Mouse (Mus musculus): ENCODE measurements around the gene Parp9. TPM values are rescaled to one million over a fixed set of nuclear protein-coding genes. Genes with fewer than 3 reads are reported as not detected.
"Not testable (repeated sequence)": the region's sequence is repeated elsewhere in the genome, so short reads cannot be mapped to it uniquely, and the experiment has no call there.

The Parp9 gene
- polyA plus RNA-seq, 1 experiment from 2014 or later: 1.8 TPM

- Histone ChIP-seq H3K4me2 (replicated peaks) (peak overlapping the region; percentile 69), H3K27ac (peak overlapping the region; percentile 99; the same call in 1 of the 2 replicates)
- ATAC-seq: peak; percentile 13
Observed at GRCm38 (mm10) chr16:35982506-35982901, 44.2 kb downstream of the Parp9 start.

DNA sequence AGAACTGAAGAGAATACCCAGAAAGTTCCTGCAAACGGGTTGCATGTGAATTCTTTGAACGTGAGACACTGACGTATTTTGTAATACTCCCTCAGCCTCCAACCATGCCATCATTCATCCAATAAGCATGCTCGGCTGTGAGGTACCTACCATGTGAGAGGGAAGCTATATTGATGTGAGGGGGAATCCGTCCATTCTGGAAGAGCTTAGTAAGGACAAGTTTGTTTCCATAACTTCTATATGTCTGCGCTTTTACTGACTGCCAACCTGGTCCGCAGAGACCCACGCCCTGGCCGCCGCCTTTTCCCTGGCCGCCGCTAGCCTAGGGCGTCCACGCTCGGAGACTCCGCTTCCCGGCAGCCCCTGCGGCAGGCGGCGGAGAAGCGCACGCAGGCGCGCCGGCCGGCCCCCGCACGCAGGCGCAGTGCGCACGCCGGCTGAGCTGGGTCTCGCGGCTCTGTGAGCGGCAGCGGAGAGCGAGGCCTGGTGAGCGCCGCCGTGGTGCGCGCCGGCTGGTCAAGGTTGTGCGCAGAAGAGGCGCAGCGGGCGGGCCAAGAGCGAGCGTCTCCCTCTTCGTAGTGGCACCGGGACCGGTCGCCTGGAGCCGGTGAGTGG, 44.7 kb downstream of the Parp9 start:
- Histone ChIP-seq H3K4me3 (replicated peaks) (peak overlapping the region; percentile 85), H3K36me3 (no peaks in the 10 kb centered on the region), H3K27me3 (no peaks in the 10 kb centered on the region), H3K4me2 (replicated peaks) (peak overlapping the region; percentile 69), H3K9me3 (peaks cover 3% of the 10 kb centered on the region; the same call in 1 of the 2 replicates), H3K9ac (replicated peaks) (peak overlapping the region; percentile 95), H3K27ac (peak overlapping the region; percentile 99), H3K4me1 (replicated peaks) (peaks cover 35% of the 10 kb centered on the region)
- WGBS: under 1% methylated on average over 54 of the region's 54 CpGs
- peak; percentile 97 for ATAC-seq

More at GRCm38 (mm10) chr16:35982506-35982901, 44.2 kb downstream of the Parp9 start:
- Histone ChIP-seq H3K9me3 (peaks cover 3% of the 10 kb centered on the region; the same call in 1 of the 2 replicates), H3K9ac (replicated peaks) (peak overlapping the region; percentile 95), H3K4me3 (replicated peaks) (peak overlapping the region; percentile 85), H3K4me1 (replicated peaks) (peaks cover 30% of the 10 kb centered on the region), H3K27me3 (no peaks in the 10 kb centered on the region), H3K36me3 (no peaks in the 10 kb centered on the region)
- WGBS: 3% methylated on average over 15 of the region's 15 CpGs

GRCm38 (mm10) chr16:35983517-35984101, 45.3 kb downstream of the Parp9 start:
- Histone ChIP-seq H3K27me3 (no peaks in the 10 kb centered on the region), H3K27ac (peak overlapping the region; percentile 99), H3K9me3 (peaks cover 3% of the 10 kb centered on the region; the same call in 1 of the 2 replicates), H3K9ac (replicated peaks) (peak overlapping the region; percentile 95), H3K36me3 (no peaks in the 10 kb centered on the region), H3K4me3 (replicated peaks) (peak overlapping the region; percentile 85), H3K4me1 (replicated peaks) (peaks cover 35% of the 10 kb centered on the region), H3K4me2 (replicated peaks) (peak overlapping the region; percentile 69)
- WGBS: under 1% methylated on average over 71 of the region's 86 CpGs
- peak; percentile 80 for ATAC-seq

DNA sequence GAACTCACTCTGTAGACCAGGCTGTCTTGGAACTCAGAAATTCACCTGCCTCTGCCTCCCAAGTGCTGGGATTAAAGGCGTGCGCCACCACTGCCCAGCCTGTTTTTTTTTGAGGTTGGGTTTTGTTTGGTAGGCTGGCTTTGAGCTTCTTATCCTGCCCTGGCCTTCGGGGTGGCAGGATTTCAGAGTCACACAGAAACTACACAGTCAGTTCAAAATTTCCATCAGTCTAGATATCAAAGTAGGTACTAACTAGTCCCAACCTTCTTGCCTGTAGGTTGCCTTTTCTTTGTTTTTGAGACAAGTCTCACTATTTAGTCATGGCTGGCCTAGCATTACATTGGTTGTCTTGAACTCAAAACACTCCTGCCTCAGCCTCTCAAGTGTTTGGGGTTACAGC, 46.2 kb downstream of the Parp9 start:
- Histone ChIP-seq H3K4me2 (replicated peaks) (peak overlapping the region; percentile 69), H3K9me3 (peaks cover 3% of the 10 kb centered on the region; the same call in 1 of the 2 replicates), H3K4me3 (replicated peaks) (peak overlapping the region; percentile 85), H3K9ac (replicated peaks) (peak overlapping the region; percentile 95; the same call in 1 of the 2 replicates), H3K27me3 (no peaks in the 10 kb centered on the region), H3K27ac (no peak overlapping the region), H3K4me1 (replicated peaks) (peaks cover 35% of the 10 kb centered on the region), H3K36me3 (no peaks in the 10 kb centered on the region)
- 55% methylated on average over 3 of the region's 3 CpGs for WGBS
- ATAC-seq: no peak

DNA sequence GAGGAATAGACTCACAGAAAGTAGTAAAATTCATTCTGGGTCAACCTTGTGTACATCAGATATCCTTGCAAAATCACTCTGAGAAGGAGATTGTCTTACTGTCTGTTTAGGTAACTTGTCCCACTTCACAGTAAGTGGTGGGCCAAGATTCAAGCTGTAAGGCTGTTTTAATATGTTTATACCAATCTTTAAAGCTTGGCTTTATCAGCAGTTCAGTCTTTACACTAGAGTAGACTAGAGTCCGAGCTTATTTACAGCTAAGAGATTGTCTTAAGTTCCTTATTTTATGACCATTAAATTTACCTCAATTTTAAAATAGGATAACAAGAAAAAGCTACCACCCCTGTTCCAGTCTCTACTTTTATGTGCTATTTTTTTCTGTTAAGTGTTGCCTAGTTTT, 49.7 kb downstream of the Parp9 start:
- no peaks in the 10 kb centered on the region for H3K36me3 ChIP-seq
- no peaks in the 10 kb centered on the region for H3K27me3 ChIP-seq
- no peak overlapping the region for H3K9ac ChIP-seq (replicated peaks)
- WGBS: 89% methylated on average over 1 of the region's 1 CpGs
- H3K4me2 ChIP-seq (replicated peaks): no peak overlapping the region
- H3K4me3 ChIP-seq (replicated peaks): no peak overlapping the region
- no peak overlapping the region for H3K27ac ChIP-seq
- H3K4me1 ChIP-seq (replicated peaks): peaks cover 29% of the 10 kb centered on the region
- no peak for ATAC-seq
- no peaks in the 10 kb centered on the region for H3K9me3 ChIP-seq

GRCm38 (mm10) chr16:35992391-35992790, 54.1 kb downstream of the Parp9 start:
- H3K4me3 ChIP-seq (replicated peaks): no peak overlapping the region
- WGBS: 90% methylated on average over 1 of the region's 1 CpGs
- no peak overlapping the region for H3K9ac ChIP-seq (replicated peaks)
- H3K36me3 ChIP-seq: no peaks in the 10 kb centered on the region
- H3K9me3 ChIP-seq: no peaks in the 10 kb centered on the region
- no peak for ATAC-seq
- H3K27me3 ChIP-seq: no peaks in the 10 kb centered on the region
- peaks cover 6% of the 10 kb centered on the region; the same call in 1 of the 2 replicates for H3K4me1 ChIP-seq (replicated peaks)
- no peak overlapping the region for H3K27ac ChIP-seq
- H3K4me2 ChIP-seq (replicated peaks): no peak overlapping the region

GRCm38 (mm10) chr16:35993316-35993715, 55.0 kb downstream of the Parp9 start:
- Histone ChIP-seq H3K9ac (replicated peaks) (no peak overlapping the region), H3K9me3 (no peaks in the 10 kb centered on the region), H3K4me1 (replicated peaks) (no peaks in the 10 kb centered on the region), H3K27ac (no peak overlapping the region), H3K36me3 (no peaks in the 10 kb centered on the region), H3K4me2 (replicated peaks) (no peak overlapping the region), H3K27me3 (no peaks in the 10 kb centered on the region), H3K4me3 (replicated peaks) (no peak overlapping the region)
- ATAC-seq: no peak
- 86% methylated on average over 3 of the region's 3 CpGs for WGBS

- not testable (repeated sequence) for H3K9me3 ChIP-seq; H3K4me3 ChIP-seq (replicated peaks); H3K36me3 ChIP-seq; H3K9ac ChIP-seq (replicated peaks); H3K4me1 ChIP-seq (replicated peaks); H3K27me3 ChIP-seq; H3K27ac ChIP-seq; ATAC-seq; H3K4me2 ChIP-seq (replicated peaks)
- WGBS: 96% methylated on average over 4 of the region's 4 CpGs
Observed at GRCm38 (mm10) chr16:35998852-35999251, 60.6 kb downstream of the Parp9 start.

DNA sequence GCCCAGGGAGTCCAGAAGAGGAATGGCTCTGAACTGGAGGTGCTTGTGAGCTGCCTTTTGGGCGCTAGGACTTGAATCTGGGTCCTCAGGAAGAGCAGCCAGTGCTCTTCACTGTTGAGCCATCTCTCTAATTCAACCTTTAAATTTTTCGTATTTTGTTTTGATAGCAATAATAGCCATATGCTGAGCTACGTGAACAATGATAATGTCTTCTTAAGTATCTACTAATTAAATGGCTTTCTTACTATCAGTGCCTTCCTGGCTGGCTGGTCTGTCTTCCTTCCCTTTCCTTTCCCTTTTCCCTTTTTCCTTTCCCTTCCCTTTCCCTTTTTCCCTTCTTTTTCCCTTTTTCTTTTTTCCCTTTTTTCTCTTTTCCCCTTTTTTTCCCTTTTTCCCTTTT, 70.1 kb downstream of the Parp9 start:
- Histone ChIP-seq H3K36me3 (peaks cover 25% of the 10 kb centered on the region), H3K4me3 (replicated peaks) (no peak overlapping the region), H3K27ac (no peak overlapping the region), H3K9ac (replicated peaks) (no peak overlapping the region), H3K4me1 (replicated peaks) (no peaks in the 10 kb centered on the region), H3K4me2 (replicated peaks) (no peak overlapping the region), H3K27me3 (no peaks in the 10 kb centered on the region), H3K9me3 (no peaks in the 10 kb centered on the region)
- no peak for ATAC-seq
- 97% methylated on average over 3 of the region's 3 CpGs for WGBS

GRCm38 (mm10) chr16:36016335-36016734, 78.1 kb downstream of the Parp9 start:
- 97% methylated on average over 1 of the region's 1 CpGs for whole genome bisulfite sequencing
- H3K4me1 ChIP-seq (replicated peaks): no peaks in the 10 kb centered on the region
- no peak overlapping the region for H3K27ac ChIP-seq
- ATAC-seq: no peak
- H3K4me2 ChIP-seq (replicated peaks): no peak overlapping the region
- no peak overlapping the region for H3K9ac ChIP-seq (replicated peaks)
- no peaks in the 10 kb centered on the region for H3K27me3 ChIP-seq
- no peaks in the 10 kb centered on the region for H3K9me3 ChIP-seq
- H3K36me3 ChIP-seq: peaks cover 47% of the 10 kb centered on the region
- H3K4me3 ChIP-seq (replicated peaks): no peak overlapping the region

All from midbrain, embryonic 13.5 days (tissue).